Mouse (Mus musculus): Measurements from ENCODE around the gene Mageb1. TPM values are rescaled to one million over a fixed set of nuclear protein-coding genes. Genes with fewer than 3 reads are reported as not detected.
"Not testable (repeated sequence)": the region's sequence is repeated elsewhere in the genome, so short reads cannot be mapped to it uniquely, and the experiment has no call there.

The Mageb1 gene
- not detected in 2 replicates for polyA plus RNA-seq (2011; ENCODE audit: insufficient read length, low read depth, missing spikeins)

DNA sequence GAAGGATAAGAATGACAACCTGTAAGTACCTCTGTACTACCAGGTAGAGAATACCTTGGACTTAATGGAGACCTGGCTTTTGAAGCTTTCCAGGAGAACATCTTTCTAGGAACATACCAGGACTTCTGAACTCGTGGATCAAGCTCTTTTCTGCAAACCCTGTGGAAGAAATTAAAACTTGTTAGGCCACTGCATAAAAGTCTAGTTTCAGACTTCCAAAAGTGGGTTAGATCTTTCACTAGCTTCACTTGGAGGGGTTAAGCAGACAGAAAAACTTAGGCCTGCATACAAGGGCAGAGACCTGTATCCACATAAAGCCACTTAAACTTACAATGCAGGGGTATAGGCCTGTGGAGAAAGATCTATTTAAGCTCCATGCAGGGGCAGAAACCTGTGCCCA is at the start of gene Mageb1:
TSS of gene Mageb1 (minus strand) at position 101 of the 400 bp plus-strand sequence.
- not testable (repeated sequence) for H3K4me3 ChIP-seq (ENCODE audit: insufficient read depth, low read length); H3K4me1 ChIP-seq (ENCODE audit: control insufficient read depth, insufficient read depth, low read length); H3K27ac ChIP-seq (ENCODE audit: insufficient read depth, low read length)

Other genes with a start within 250 kb of the Mageb1 start
- not detected in 2 replicates for gene Mageb5, start 233.3 kb downstream of the Mageb1 start, polyA plus RNA-seq (2011; ENCODE audit: insufficient read length, low read depth, missing spikeins)

Data from embryonic fibroblast, embryonic 13.5 days (primary cell).